Mouse (Mus musculus): Measurements from ENCODE around the gene Gm2564. TPM values are rescaled to one million over a fixed set of nuclear protein-coding genes. Genes with fewer than 3 reads are reported as not detected.
"Not testable (repeated sequence)": the region's sequence is repeated elsewhere in the genome, so short reads cannot be mapped to it uniquely, and the experiment has no call there.

Gm2564 gene
- polyA plus RNA-seq (2015; fragmentation: Nextera tagmentation; extraction: Ambion mirVana), result 0.25 and 0.92 TPM in 2 replicates

GRCm38 (mm10) chr4:42629419-42629818, at the start of gene Gm2564:
Gene Gm2564, plus strand, starts transcription at chr4:42629719.
- H3K27me3 ChIP-seq (ENCODE audit: control insufficient read depth, insufficient read depth, low read length); H3K36me3 ChIP-seq (ENCODE audit: control insufficient read depth, insufficient read depth); H3K4me3 ChIP-seq (ENCODE audit: low read length); H3K27ac ChIP-seq (ENCODE audit: low read length); H3K9ac ChIP-seq (ENCODE audit: low read length); H3K9me3 ChIP-seq (replicated peaks; ENCODE audit: control insufficient read depth, low read length); H3K4me1 ChIP-seq (ENCODE audit: control insufficient read depth, insufficient read depth, low read length); ATAC-seq (replicated peaks; ENCODE audit: extremely low read depth, insufficient read depth, low FRiP score); H3K4me2 ChIP-seq (ENCODE audit: low read depth, low read length): not testable (repeated sequence)
- WGBS, result no CpG with 5 or more reads among the region's 8 CpGs

GRCm38 (mm10) chr4:42611895-42612294, 17.6 kb upstream of the Gm2564 start, which contains the start of gene Gm10591:
Gene Gm10591, plus strand, starts transcription at chr4:42612195.
- not testable (repeated sequence) for H3K27ac ChIP-seq (ENCODE audit: low read length); H3K4me3 ChIP-seq (ENCODE audit: low read length); H3K9me3 ChIP-seq (replicated peaks; ENCODE audit: control insufficient read depth, low read length); ATAC-seq (replicated peaks; ENCODE audit: extremely low read depth, insufficient read depth, low FRiP score); H3K9ac ChIP-seq (ENCODE audit: low read length); H3K36me3 ChIP-seq (ENCODE audit: control insufficient read depth, insufficient read depth); H3K4me1 ChIP-seq (ENCODE audit: control insufficient read depth, insufficient read depth, low read length); H3K4me2 ChIP-seq (ENCODE audit: low read depth, low read length); H3K27me3 ChIP-seq (ENCODE audit: control insufficient read depth, insufficient read depth, low read length)
- no CpG with 5 or more reads among the region's 5 CpGs for WGBS

- not testable (repeated sequence) for H3K27me3 ChIP-seq (ENCODE audit: control insufficient read depth, insufficient read depth, low read length); H3K27ac ChIP-seq (ENCODE audit: low read length); H3K4me3 ChIP-seq (ENCODE audit: low read length); H3K4me1 ChIP-seq (ENCODE audit: control insufficient read depth, insufficient read depth, low read length); H3K9me3 ChIP-seq (replicated peaks; ENCODE audit: control insufficient read depth, low read length); H3K9ac ChIP-seq (ENCODE audit: low read length); H3K36me3 ChIP-seq (ENCODE audit: control insufficient read depth, insufficient read depth); ATAC-seq (replicated peaks; ENCODE audit: extremely low read depth, insufficient read depth, low FRiP score); H3K4me2 ChIP-seq (ENCODE audit: low read depth, low read length)
- WGBS, result no CpG with 5 or more reads among the region's 9 CpGs
These were observed 25.4 kb downstream of the Gm2564 start, which contains the start of gene Ccl27b for GRCm38 (mm10) chr4:42654951-42655350. Gene Ccl27b, plus strand, starts transcription at chr4:42655251.

- ATAC-seq (replicated peaks; ENCODE audit: extremely low read depth, insufficient read depth, low FRiP score); H3K36me3 ChIP-seq (ENCODE audit: control insufficient read depth, insufficient read depth); H3K4me2 ChIP-seq (ENCODE audit: low read depth, low read length); H3K4me3 ChIP-seq (ENCODE audit: low read length); H3K27me3 ChIP-seq (ENCODE audit: control insufficient read depth, insufficient read depth, low read length); H3K9me3 ChIP-seq (replicated peaks; ENCODE audit: control insufficient read depth, low read length); H3K9ac ChIP-seq (ENCODE audit: low read length); H3K27ac ChIP-seq (ENCODE audit: low read length); H3K4me1 ChIP-seq (ENCODE audit: control insufficient read depth, insufficient read depth, low read length): not testable (repeated sequence)
- WGBS, result no CpG with 5 or more reads among the region's 3 CpGs
These were observed 32.3 kb downstream of the Gm2564 start, which contains the start of gene Il11ra2 for GRCm38 (mm10) chr4:42661793-42662192. Gene Il11ra2, minus strand, starts transcription at chr4:42661893.

- not testable (repeated sequence) for H3K4me1 ChIP-seq (ENCODE audit: control insufficient read depth, insufficient read depth, low read length); ATAC-seq (replicated peaks; ENCODE audit: extremely low read depth, insufficient read depth, low FRiP score)
These were observed 45.9 kb downstream of the Gm2564 start for GRCm38 (mm10) chr4:42675415-42675814.

GRCm38 (mm10) chr4:42679365-42679764, 49.8 kb downstream of the Gm2564 start:
- H3K4me2 ChIP-seq (ENCODE audit: low read depth, low read length); H3K36me3 ChIP-seq (ENCODE audit: control insufficient read depth, insufficient read depth); H3K9ac ChIP-seq (ENCODE audit: low read length); H3K9me3 ChIP-seq (replicated peaks; ENCODE audit: control insufficient read depth, low read length); H3K4me3 ChIP-seq (ENCODE audit: low read length); H3K27me3 ChIP-seq (ENCODE audit: control insufficient read depth, insufficient read depth, low read length); H3K27ac ChIP-seq (ENCODE audit: low read length); ATAC-seq (replicated peaks; ENCODE audit: extremely low read depth, insufficient read depth, low FRiP score); H3K4me1 ChIP-seq (ENCODE audit: control insufficient read depth, insufficient read depth, low read length): not testable (repeated sequence)
- WGBS, result no CpG with 5 or more reads among the region's 7 CpGs

More at GRCm38 (mm10) chr4:42675415-42675814, 45.9 kb downstream of the Gm2564 start:
- WGBS, result no CpG with 5 or more reads among the region's 4 CpGs
- not testable (repeated sequence) for H3K4me3 ChIP-seq (ENCODE audit: low read length); H3K27ac ChIP-seq (ENCODE audit: low read length); H3K9ac ChIP-seq (ENCODE audit: low read length); H3K4me2 ChIP-seq (ENCODE audit: low read depth, low read length); H3K9me3 ChIP-seq (replicated peaks; ENCODE audit: control insufficient read depth, low read length); H3K27me3 ChIP-seq (ENCODE audit: control insufficient read depth, insufficient read depth, low read length); H3K36me3 ChIP-seq (ENCODE audit: control insufficient read depth, insufficient read depth)

GRCm38 (mm10) chr4:42680374-42681356, 51.1 kb downstream of the Gm2564 start:
- not testable (repeated sequence) for H3K4me1 ChIP-seq (ENCODE audit: control insufficient read depth, insufficient read depth, low read length); H3K9me3 ChIP-seq (replicated peaks; ENCODE audit: control insufficient read depth, low read length); H3K4me2 ChIP-seq (ENCODE audit: low read depth, low read length); H3K4me3 ChIP-seq (ENCODE audit: low read length); H3K9ac ChIP-seq (ENCODE audit: low read length); H3K27ac ChIP-seq (ENCODE audit: low read length); ATAC-seq (replicated peaks; ENCODE audit: extremely low read depth, insufficient read depth, low FRiP score); H3K36me3 ChIP-seq (ENCODE audit: control insufficient read depth, insufficient read depth); H3K27me3 ChIP-seq (ENCODE audit: control insufficient read depth, insufficient read depth, low read length)
- WGBS, result no CpG with 5 or more reads among the region's 32 CpGs

Other genes with a start within 250 kb of the Gm2564 start
- gene Gm21586, start 190.3 kb upstream of the Gm2564 start, polyA plus RNA-seq (2015; fragmentation: Nextera tagmentation; extraction: Ambion mirVana), result not detected in 2 replicates
- not detected in 2 replicates for gene Gm2163, start 163.0 kb upstream of the Gm2564 start, polyA plus RNA-seq (2015; fragmentation: Nextera tagmentation; extraction: Ambion mirVana)
- not detected in 2 replicates for gene Fam205a2, start 101.5 kb upstream of the Gm2564 start, polyA plus RNA-seq (2015; fragmentation: Nextera tagmentation; extraction: Ambion mirVana)
- gene Gm10591, start 17.5 kb upstream of the Gm2564 start, polyA plus RNA-seq (2015; fragmentation: Nextera tagmentation; extraction: Ambion mirVana), result not detected in 2 replicates
- gene Ccl27b, start 25.5 kb downstream of the Gm2564 start, polyA plus RNA-seq (2015; fragmentation: Nextera tagmentation; extraction: Ambion mirVana), result not detected in 2 replicates
- 0.12 TPM in 1 of 2 replicates, not detected in the other for gene Il11ra2, start 32.2 kb downstream of the Gm2564 start, polyA plus RNA-seq (2015; fragmentation: Nextera tagmentation; extraction: Ambion mirVana)
- not detected in 2 replicates for gene 4930578G10Rik, start 105.8 kb downstream of the Gm2564 start, polyA plus RNA-seq (2015; fragmentation: Nextera tagmentation; extraction: Ambion mirVana)
- gene Ccl19, start 126.9 kb downstream of the Gm2564 start, polyA plus RNA-seq (2015; fragmentation: Nextera tagmentation; extraction: Ambion mirVana), result 0.59 and 1.1 TPM in 2 replicates
- gene Ccl21a, start 144.3 kb downstream of the Gm2564 start, polyA plus RNA-seq (2015; fragmentation: Nextera tagmentation; extraction: Ambion mirVana), result 51.2 and 59.1 TPM in 2 replicates
- 0.06 TPM in 1 of 2 replicates, not detected in the other for gene Fam205a1, start 224.2 kb downstream of the Gm2564 start, polyA plus RNA-seq (2015; fragmentation: Nextera tagmentation; extraction: Ambion mirVana)
- 0.04 TPM in 1 of 2 replicates, not detected in the other for gene Gm12394, start 227.1 kb downstream of the Gm2564 start, polyA plus RNA-seq (2015; fragmentation: Nextera tagmentation; extraction: Ambion mirVana)
- gene Fam205c, start 244.5 kb downstream of the Gm2564 start, polyA plus RNA-seq (2015; fragmentation: Nextera tagmentation; extraction: Ambion mirVana), result 0.13 and 0.34 TPM in 2 replicates